Mouse (Mus musculus) olfactory bulb, adult 2 months (tissue): Measurements from ENCODE around the gene Tm9sf2.

Source experiments
- CTCF ChIP-seq: fragments of 200-500 bp; IDR thresholded peaks from 2 replicates; pipeline ENCODE4 v1.5.1; 2012; ENCODE audit warnings: low read depth, mild to moderate bottlenecking, low read length, moderate library complexity; ENCODE audit not compliant: insufficient read depth
- POLR2A ChIP-seq: fragments of 200-500 bp; IDR thresholded peaks from 2 replicates; pipeline ENCODE4 v1.6.1; 2012; ENCODE audit warnings: mild to moderate bottlenecking, low read depth, low read length, moderate library complexity; ENCODE audit not compliant: insufficient read depth

DNA sequence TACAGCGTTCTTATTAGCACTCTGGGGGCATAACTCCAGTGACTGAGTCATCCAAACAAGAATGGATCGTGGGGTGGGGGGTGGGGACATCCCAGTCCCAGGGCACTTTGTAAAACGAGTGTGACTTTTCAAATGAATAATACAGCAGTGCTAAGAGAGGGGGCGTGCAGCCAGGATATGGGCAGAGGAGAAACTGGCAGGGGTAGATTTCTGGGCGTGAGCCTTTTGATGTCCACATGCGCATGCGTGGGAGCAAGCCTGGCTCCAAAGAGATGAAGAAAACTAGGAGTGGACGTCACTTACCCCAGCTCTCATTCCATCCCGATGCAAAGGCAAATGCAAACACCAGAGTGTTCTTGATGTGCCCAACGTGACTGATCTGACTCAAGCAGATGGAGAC, 32.5 kb upstream of the Tm9sf2 start:
- TF ChIP-seq CTCF, result no peak
- TF ChIP-seq POLR2A, result no peak
